Mouse (Mus musculus) heart, postnatal 0 days (tissue): ENCODE measurements around the gene Rbx1. TPM values are rescaled to one million over a fixed set of nuclear protein-coding genes. Genes with fewer than 3 reads are reported as not detected.
A peak's percentile ranks its signal among the peaks of the same experiment; 100 is the strongest.
"Not testable (repeated sequence)": the region's sequence is repeated elsewhere in the genome, so short reads cannot be mapped to it uniquely, and the experiment has no call there.

Experiments
- ATAC-seq: fragments of 200-750 bp; cut with Nextera tagmentation; 2 replicates; pipeline ENCODE4 v1.8.0; 2017; ENCODE audit warnings: low read depth, moderate number of reproducible peaks, moderate library complexity; ENCODE audit not compliant: insufficient read depth
- DNase-seq: peaks from one replicate; pipeline ENCODE4 v3.0.0-alpha.2; 2016; ENCODE audit warnings: low spot score
- H3K27ac ChIP-seq: fragments of 300-500 bp; sonication (generic); 2 replicates; pipeline ENCODE4 v1.5.1; 2014; ENCODE audit warnings: low read depth, mild to moderate bottlenecking
- H3K27me3 ChIP-seq: fragments of 300-500 bp; sonication (generic); 2 replicates; pipeline ENCODE4 v1.6.1; 2014; ENCODE audit warnings: low read length, mixed read lengths; ENCODE audit not compliant: control insufficient read depth, insufficient read depth
- H3K36me3 ChIP-seq: fragments of 300-500 bp; sonication (generic); replicated peaks from 2 replicates; pipeline ENCODE4 v1.6.1; 2014; ENCODE audit warnings: low read length, mixed read lengths; ENCODE audit not compliant: control insufficient read depth, insufficient read depth
- H3K4me1 ChIP-seq: fragments of 300-500 bp; sonication (generic); 2 replicates; pipeline ENCODE4 v1.6.1; 2014; ENCODE audit warnings: antibody characterized with exemption; ENCODE audit not compliant: control insufficient read depth, insufficient read depth
- H3K4me2 ChIP-seq: fragments of 300-500 bp; sonication (generic); 2 replicates; pipeline ENCODE4 v1.6.1; 2014; ENCODE audit warnings: low read depth, mild to moderate bottlenecking, low read length, moderate library complexity
- H3K4me3 ChIP-seq: fragments of 300-500 bp; sonication (generic); 2 replicates; pipeline ENCODE4 v1.5.1; 2014; ENCODE audit warnings: low read depth, low read length
- H3K9ac ChIP-seq: fragments of 300-500 bp; sonication (generic); replicated peaks from 2 replicates; pipeline ENCODE4 v1.6.1; 2014; ENCODE audit warnings: low read depth, low read length, mixed read lengths
- H3K9me3 ChIP-seq: fragments of 300-500 bp; sonication (generic); replicated peaks from 2 replicates; pipeline ENCODE4 v1.6.1; 2016; ENCODE audit warnings: low read length; ENCODE audit not compliant: control insufficient read depth
- CTCF ChIP-seq: IDR thresholded peaks from 2 replicates; pipeline ENCODE4 v1.5.1; 2016; ENCODE audit warnings: antibody characterized with exemption, control low read depth, low read depth
- EP300 ChIP-seq: IDR thresholded peaks from 2 replicates; pipeline ENCODE4 v1.6.1; 2016; ENCODE audit warnings: antibody characterized with exemption, low read depth
- WGBS: fragments of 180-500 bp; shearing (Covaris S2); extraction: QIAGEN DNeasy Blood & Tissue Kit; methylation state at CpG from one replicate; pipeline ENCODE4 v1.1.7; 2014; 5-methylcytosine and 5-hydroxymethylcytosine counted together
- polyA plus RNA-seq: library from polyadenylated mRNA; unstranded; fragments of >200 nt; fragmentation: Nextera tagmentation; extraction: Ambion mirVana; gene quantifications from 2 replicates; pipeline ENCODE4 v1.2.1, GENCODE M21; 2015
- total RNA-seq: library from RNA; depleted of rRNA; stranded (reverse); fragments of >200 nt; gene quantifications from 2 replicates; pipeline ENCODE4 v1.2.3, GENCODE M21; 2014; ENCODE audit warnings: low replicate concordance; rRNA removed

The Rbx1 gene
- total RNA-seq, result 59.6 and 131 TPM in 2 replicates
- 445 and 462 TPM in 2 replicates for polyA plus RNA-seq

DNA sequence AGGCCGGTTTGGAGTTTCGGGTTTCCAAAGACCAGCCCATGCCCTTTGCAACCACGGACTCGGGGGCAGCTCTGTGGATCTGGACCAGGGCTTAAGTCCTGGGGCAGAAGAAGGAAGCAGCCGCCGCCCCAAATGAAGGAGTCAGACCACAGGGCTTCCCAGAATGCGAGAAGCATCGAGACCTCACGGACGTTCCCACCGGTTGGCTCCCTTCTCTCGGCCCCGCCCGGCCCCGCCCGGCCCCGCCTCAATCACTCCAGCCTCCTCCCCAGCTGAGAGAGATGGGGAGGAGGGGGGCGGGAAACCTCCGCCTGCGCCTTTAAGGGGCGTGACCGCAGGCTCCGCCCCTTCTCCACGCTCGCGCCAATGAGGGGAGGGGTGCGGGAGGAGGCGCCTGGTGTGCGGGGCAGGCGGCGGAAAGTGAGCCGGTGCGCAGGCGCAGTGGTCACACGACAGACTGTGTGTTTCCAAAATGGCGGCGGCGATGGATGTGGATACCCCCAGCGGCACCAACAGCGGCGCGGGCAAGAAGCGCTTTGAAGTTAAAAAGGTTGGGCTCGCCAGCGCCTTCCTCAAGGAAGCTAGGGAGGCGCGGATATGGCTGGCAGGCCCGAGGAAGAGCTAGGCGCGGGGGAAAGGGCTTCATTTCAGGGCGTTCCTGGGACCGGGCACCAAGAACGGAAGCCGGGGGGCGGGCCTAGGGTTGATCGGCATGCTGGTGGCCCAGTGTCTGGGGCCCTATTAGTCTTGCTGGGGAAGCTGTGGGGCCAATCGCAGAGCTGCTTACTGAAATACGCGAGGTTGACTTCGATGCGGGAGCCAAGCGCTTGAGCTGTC, at the start of gene Rbx1:
TSS of gene Rbx1 (plus strand) at position 396 of the 837 bp plus-strand sequence.
- no peaks in the 10 kb centered on the region for H3K27me3 ChIP-seq
- TF ChIP-seq EP300 (peak; percentile 87; the same call in 1 of the 2 replicates), CTCF (no peak)
- peak within 1 kb of the TSS; percentile 93 for H3K4me2 ChIP-seq
- peak within 1 kb of the TSS; percentile 67 for H3K4me3 ChIP-seq
- under 1% methylated on average over 57 of the region's 62 CpGs for WGBS
- ATAC-seq, result peak; percentile 97
- 0 out of 2 replicates have a peak, but pooled peaks cover 3% of the 10 kb centered on the region for H3K9me3 ChIP-seq
- H3K4me1 ChIP-seq, result peaks cover 14% of the 10 kb centered on the region
- peak within 1 kb of the TSS; percentile 95 for H3K27ac ChIP-seq
- H3K9ac ChIP-seq, result peak within 1 kb of the TSS; percentile 69
- peaks cover 11% of the 10 kb centered on the region for H3K36me3 ChIP-seq
- DNase-seq, result peak; percentile 98

DNA sequence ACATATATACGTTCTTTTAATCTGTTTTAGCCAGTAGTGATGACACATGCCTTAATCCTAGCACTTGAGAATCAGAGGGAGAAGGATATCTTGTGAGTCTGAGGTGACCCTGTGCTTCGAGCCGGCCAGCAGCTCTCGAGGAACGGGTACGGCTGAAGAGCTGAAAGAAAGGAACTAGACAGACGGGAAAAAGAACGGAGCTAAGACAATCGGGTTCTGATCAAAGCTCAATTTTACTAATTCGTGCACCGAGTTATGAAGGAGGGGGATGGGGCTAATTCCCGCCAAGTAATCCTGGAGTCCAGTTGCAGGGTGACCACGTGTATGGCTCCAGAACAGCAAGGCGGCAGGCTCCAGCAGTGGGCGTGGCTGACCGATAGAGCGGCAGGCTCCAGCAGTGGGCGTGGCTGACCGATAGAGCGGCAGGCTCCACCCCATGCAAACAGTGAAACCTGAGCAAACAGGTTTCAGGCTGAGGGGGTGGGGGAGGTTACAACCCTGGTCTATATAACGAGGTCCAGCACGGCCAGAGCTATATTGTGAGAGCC, 49.3 kb upstream of the Rbx1 start:
- H3K9ac ChIP-seq, H3K4me1 ChIP-seq, H3K36me3 ChIP-seq, H3K27me3 ChIP-seq, H3K9me3 ChIP-seq, H3K27ac ChIP-seq: not testable (repeated sequence)
- Histone ChIP-seq H3K4me2 (peak overlapping the region; percentile 52), H3K4me3 (peak overlapping the region; percentile 13; the same call in 1 of the 2 replicates)
- 4% methylated on average over 22 of the region's 22 CpGs for WGBS
- TF ChIP-seq CTCF, result 0 out of 2 replicates have a peak, but pooled peaks have one; percentile 7
- peak; percentile 91 for ATAC-seq
- peak; percentile 15 for DNase-seq

DNA sequence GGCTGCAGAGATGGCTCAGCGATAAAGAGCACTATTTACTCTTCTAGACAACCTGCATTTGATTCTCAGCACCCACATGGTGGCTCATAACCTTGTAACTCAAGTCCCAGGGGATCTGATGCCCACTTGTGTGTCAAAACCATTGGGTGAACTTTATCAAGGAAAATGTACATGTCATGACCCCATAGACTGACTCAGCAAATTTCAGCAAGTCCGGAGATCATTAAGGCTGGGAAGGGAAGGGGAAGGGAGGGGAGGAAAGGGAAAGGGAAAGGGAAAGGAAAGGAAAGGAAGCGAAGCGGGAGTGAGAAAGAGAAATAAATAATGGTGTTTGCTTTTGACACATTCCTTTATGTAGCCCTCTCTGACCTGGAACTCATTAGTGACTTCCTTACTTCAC, 48.0 kb upstream of the Rbx1 start:
- H3K27ac ChIP-seq, result no peak overlapping the region
- no peak for DNase-seq
- H3K27me3 ChIP-seq, result no peaks in the 10 kb centered on the region
- no peak overlapping the region for H3K4me3 ChIP-seq
- ATAC-seq, result no peak
- TF ChIP-seq EP300 (no peak), CTCF (no peak)
- 0 out of 2 replicates have a peak, but pooled peaks cover 3% of the 10 kb centered on the region for H3K36me3 ChIP-seq
- 93% methylated on average over 4 of the region's 4 CpGs for WGBS
- H3K4me1 ChIP-seq, result 0 out of 2 replicates have a peak, but pooled peaks cover 4% of the 10 kb centered on the region
- no peak overlapping the region for H3K9ac ChIP-seq
- no peak overlapping the region for H3K4me2 ChIP-seq
- H3K9me3 ChIP-seq, result no peaks in the 10 kb centered on the region

DNA sequence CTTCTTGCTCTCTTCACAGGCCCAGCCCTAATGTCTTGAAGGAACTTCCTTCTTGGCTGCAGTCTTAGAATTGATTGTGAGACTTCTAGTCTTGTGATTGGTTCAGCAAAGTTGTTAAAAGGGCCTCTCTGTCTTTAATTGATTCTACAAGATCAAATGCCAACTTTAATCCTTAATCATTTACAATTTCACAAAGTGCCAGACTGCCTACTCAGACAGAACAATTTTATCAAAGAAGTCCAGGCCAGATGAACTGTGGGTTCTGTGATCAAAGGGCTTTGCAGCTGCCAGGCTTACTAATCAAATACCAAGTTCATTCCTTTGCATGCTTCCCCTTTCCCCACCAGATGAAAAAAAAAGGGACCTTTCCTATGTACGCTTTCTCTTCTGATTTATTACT, 44.6 kb upstream of the Rbx1 start:
- DNase-seq (no peak), ATAC-seq (no peak)
- TF ChIP-seq EP300 (no peak), CTCF (no peak)
- Histone ChIP-seq H3K27me3 (no peaks in the 10 kb centered on the region), H3K4me2 (no peak overlapping the region), H3K9ac (no peak overlapping the region), H3K9me3 (no peaks in the 10 kb centered on the region), H3K27ac (no peak overlapping the region), H3K4me3 (no peak overlapping the region), H3K4me1 (0 out of 2 replicates have a peak, but pooled peaks cover 4% of the 10 kb centered on the region), H3K36me3 (0 out of 2 replicates have a peak, but pooled peaks cover 3% of the 10 kb centered on the region)
- 88% methylated on average over 1 of the region's 1 CpGs for WGBS

DNA sequence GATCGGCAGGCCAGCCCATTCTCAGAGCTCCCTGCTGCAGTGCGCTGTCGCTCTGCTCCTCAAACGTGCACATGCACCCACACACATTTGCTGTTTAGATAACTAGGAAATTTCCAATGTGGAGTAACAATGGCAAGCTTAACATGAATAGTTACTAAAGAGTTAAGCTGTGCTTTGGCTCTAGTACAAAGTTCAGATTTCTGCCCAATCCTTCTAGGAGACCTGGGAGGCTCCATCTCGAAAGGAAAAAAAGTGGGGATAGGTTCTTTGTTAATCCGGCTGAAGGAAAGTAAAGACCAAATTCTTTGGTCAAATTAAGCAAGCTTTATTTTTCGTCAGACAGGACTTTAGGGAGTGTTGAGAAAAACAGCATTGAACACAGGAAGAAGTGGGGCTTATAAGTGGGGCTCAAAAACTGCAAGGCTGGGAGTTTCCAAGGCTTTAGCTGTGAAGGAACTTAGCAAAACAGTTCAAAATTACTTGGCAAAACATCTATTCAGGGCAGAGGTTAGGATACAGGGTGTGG, 43.9 kb upstream of the Rbx1 start:
- TF ChIP-seq EP300 (no peak), CTCF (no peak)
- no peak overlapping the region for H3K4me2 ChIP-seq
- no peak overlapping the region for H3K4me3 ChIP-seq
- no peak for DNase-seq
- no peaks in the 10 kb centered on the region for H3K9me3 ChIP-seq
- no peak overlapping the region for H3K9ac ChIP-seq
- no peaks in the 10 kb centered on the region for H3K4me1 ChIP-seq
- no peak for ATAC-seq
- 74% methylated on average over 7 of the region's 7 CpGs for WGBS
- H3K27ac ChIP-seq, result no peak overlapping the region
- peaks cover 5% of the 10 kb centered on the region for H3K36me3 ChIP-seq
- no peaks in the 10 kb centered on the region for H3K27me3 ChIP-seq
